ENCODE assay signal across 36 mouse cellular contexts in the genomic region with DNA sequence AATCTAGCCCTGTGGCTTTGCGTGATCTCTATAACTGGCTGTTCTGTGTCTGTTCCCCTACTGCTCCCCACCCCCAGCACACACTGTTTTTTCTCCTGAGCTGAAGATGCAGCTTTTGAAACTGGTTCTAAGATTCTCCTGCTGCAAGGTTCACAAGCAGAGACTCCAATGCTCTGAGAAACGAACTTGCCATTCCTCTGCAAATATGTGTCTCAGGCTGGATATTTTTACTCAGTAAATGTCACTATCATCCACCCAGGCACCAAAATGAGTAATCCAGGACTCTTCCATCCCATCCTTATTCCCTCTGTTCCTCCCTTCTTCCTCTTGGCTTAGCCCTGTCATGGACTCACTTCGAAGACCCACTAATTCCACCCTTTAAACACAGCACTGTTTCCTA.
"Had no signal": no experiment of that assay in that cellular context is flagged by ENCODE, and none has a peak within 500 bp of the region (broad histone marks: within the 10 kb centered on the region; RNA-seq: fewer than 3 reads in every experiment).

No protein-coding gene starts in this region.

- H3K9ac ChIP-seq: heart, embryonic 12.5 days; heart, embryonic 13.5 days; heart, embryonic 15.5 days; hindbrain, embryonic 12.5 days; hindbrain, embryonic 13.5 days; hindbrain, embryonic 14.5 days; hindbrain, embryonic 15.5 days; intestine, embryonic 15.5 days; kidney, embryonic 15.5 days had no signal

- H3K36me3 ChIP-seq: heart, embryonic 10.5 days; heart, embryonic 12.5 days; heart, embryonic 13.5 days; heart, embryonic 15.5 days; hindbrain, embryonic 10.5 days; hindbrain, embryonic 12.5 days; hindbrain, embryonic 13.5 days; hindbrain, embryonic 15.5 days; intestine, embryonic 15.5 days; kidney, embryonic 15.5 days had no signal

- H3K27me3 ChIP-seq: heart, embryonic 12.5 days; heart, embryonic 13.5 days; heart, embryonic 15.5 days; hindbrain, embryonic 12.5 days; hindbrain, embryonic 13.5 days; hindbrain, embryonic 15.5 days; intestine, embryonic 15.5 days; kidney, embryonic 15.5 days had no signal

- ATAC-seq: hindbrain, embryonic 16.5 days; hindbrain, postnatal 0 days; inflammation-experienced regulatory T-cells, adult 6 months; intestine, embryonic 15.5 days; intestine, embryonic 16.5 days; intestine, postnatal 0 days had no signal

- DNase-seq: heart, postnatal 10 days; heart, postnatal 14 days; heart, postnatal 36 days; heart, postnatal 4 days; kidney, adult 11 months; kidney, adult 18-20 months; kidney, adult 2 months; kidney, adult 8-10 months; kidney, adult 9 months; kidney, postnatal 10 days; kidney, postnatal 14 days; kidney, postnatal 25 days; kidney, postnatal 36 days; kidney, postnatal 4 days; layer of hippocampus, adult 9-11 months; layer of hippocampus, postnatal 36 days had no signal

- H3K4me1 ChIP-seq: heart, embryonic 10.5 days; heart, embryonic 12.5 days; heart, embryonic 13.5 days; heart, embryonic 15.5 days; hindbrain, embryonic 10.5 days; hindbrain, embryonic 12.5 days; hindbrain, embryonic 13.5 days; intestine, embryonic 15.5 days; kidney, embryonic 15.5 days had no signal

- H3K4me3 ChIP-seq: heart, embryonic 10.5 days; heart, embryonic 12.5 days; heart, embryonic 13.5 days; heart, embryonic 15.5 days; hindbrain, embryonic 10.5 days; hindbrain, embryonic 12.5 days; hindbrain, embryonic 13.5 days; hindbrain, embryonic 15.5 days; intestine, embryonic 15.5 days; kidney, embryonic 15.5 days; layer of hippocampus, adult 2 months; left cerebral cortex, adult 2 months had no signal

- H3K9me3 ChIP-seq: heart, embryonic 10.5 days; heart, embryonic 12.5 days; heart, embryonic 13.5 days; heart, embryonic 15.5 days; hindbrain, embryonic 10.5 days; hindbrain, embryonic 12.5 days; hindbrain, embryonic 13.5 days; hindbrain, embryonic 15.5 days; intestine, embryonic 15.5 days; kidney, embryonic 15.5 days had no signal

- H3K4me2 ChIP-seq: heart, embryonic 11.5 days; heart, embryonic 12.5 days; heart, embryonic 13.5 days; heart, embryonic 15.5 days; hindbrain, embryonic 12.5 days; hindbrain, embryonic 13.5 days; hindbrain, embryonic 14.5 days; hindbrain, embryonic 15.5 days; intestine, embryonic 15.5 days; kidney, embryonic 15.5 days had no signal

- H3K27ac ChIP-seq: heart, embryonic 10.5 days; heart, embryonic 13.5 days; heart, embryonic 15.5 days; hindbrain, embryonic 10.5 days; hindbrain, embryonic 12.5 days; hindbrain, embryonic 13.5 days; hindbrain, embryonic 14.5 days; hindbrain, embryonic 15.5 days; hindbrain, postnatal 0 days; intestine, embryonic 15.5 days; kidney, embryonic 15.5 days; kidney, postnatal 0 days; layer of hippocampus, adult 2 months; left cerebral cortex, adult 2 months had no signal
